Mouse (Mus musculus) thymus, adult 2 months (tissue): Measurements from ENCODE around the gene Nedd8. TPM values are rescaled to one million over a fixed set of nuclear protein-coding genes. Genes with fewer than 3 reads are reported as not detected.

Experiments
- DNase-seq: peaks from one replicate; pipeline ENCODE4 v3.0.0; 2021
- H3K27ac ChIP-seq: fragments of 200-500 bp; 2 replicates; pipeline ENCODE4 v1.5.1; 2012; ENCODE audit warnings: low read length, control low read depth; ENCODE audit not compliant: control insufficient read depth, insufficient read depth
- H3K27me3 ChIP-seq: fragments of 200-500 bp; 2 replicates; pipeline ENCODE4 v1.6.1; 2012; ENCODE audit warnings: mild to moderate bottlenecking, low read length, moderate library complexity, mixed read lengths; ENCODE audit not compliant: control insufficient read depth, insufficient read depth
- H3K36me3 ChIP-seq: fragments of 200-500 bp; 2 replicates; pipeline ENCODE4 v1.6.1; 2012; ENCODE audit warnings: mild to moderate bottlenecking, low read length, moderate library complexity; ENCODE audit not compliant: control insufficient read depth, insufficient read depth
- H3K4me1 ChIP-seq: fragments of 200-500 bp; replicated peaks from 2 replicates; pipeline ENCODE4 v1.6.1; 2012; ENCODE audit warnings: low read length; ENCODE audit not compliant: control insufficient read depth, insufficient read depth
- H3K4me3 ChIP-seq: fragments of 200-500 bp; 2 replicates; pipeline ENCODE4 v1.5.1; 2012; ENCODE audit warnings: mild to moderate bottlenecking, low read length, control low read depth, moderate library complexity; ENCODE audit not compliant: control insufficient read depth, insufficient read depth
- CTCF ChIP-seq: fragments of 200-500 bp; IDR thresholded peaks from 2 replicates; pipeline ENCODE4 v1.5.1; 2012; ENCODE audit warnings: mild to moderate bottlenecking, control low read depth, low read length, moderate library complexity, borderline replicate concordance; ENCODE audit not compliant: control insufficient read depth, poor library complexity, insufficient read depth; ENCODE audit errors: extremely low read depth
- POLR2A ChIP-seq: fragments of 200-500 bp; IDR thresholded peaks from 2 replicates; pipeline ENCODE4 v1.6.1; 2012; ENCODE audit warnings: mild to moderate bottlenecking, low read length, control low read depth, moderate library complexity; ENCODE audit not compliant: control insufficient read depth, poor library complexity, insufficient read depth; ENCODE audit errors: extremely low read depth
- WGBS: fragments of 180-500 bp; shearing (Covaris S2); methylation state at CpG from one replicate; pipeline ENCODE4 v1.1.7; 2018; 5-methylcytosine and 5-hydroxymethylcytosine counted together
- polyA plus RNA-seq: library from polyadenylated mRNA; depleted of rRNA; stranded (reverse); fragments of >200 nt; gene quantifications from 2 replicates; pipeline ENCODE4 v1.2.3, GENCODE M21; 2012; rRNA removed

The Nedd8 gene
- polyA plus RNA-seq, 1 experiment, result 416 TPM

DNA sequence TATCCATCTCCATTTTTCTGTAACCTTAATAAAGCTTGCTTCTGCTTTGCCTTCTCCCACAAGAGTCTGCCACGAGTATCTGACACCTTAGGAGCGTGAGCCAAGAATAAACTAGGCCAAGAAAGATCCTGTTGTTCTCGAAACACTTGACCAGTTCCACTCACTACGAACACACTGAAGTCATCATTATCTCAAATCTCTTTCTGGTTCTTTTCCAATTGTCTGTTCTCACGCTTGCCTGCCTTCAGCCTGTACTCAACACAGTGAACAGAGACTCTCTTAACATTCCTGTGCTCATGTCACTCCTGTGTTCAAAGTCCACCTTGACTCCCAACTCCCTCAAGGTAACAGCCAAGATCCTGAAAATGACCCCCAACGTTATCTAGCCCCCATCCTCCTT lies 58.6 kb downstream of the Nedd8 start:
- WGBS, result 88% methylated on average over 6 of the region's 6 CpGs
- Histone ChIP-seq H3K4me3 (no peak overlapping the region), H3K27ac (no peak overlapping the region), H3K4me1 (peaks cover under 1% of the 10 kb centered on the region), H3K36me3 (peaks cover 13% of the 10 kb centered on the region; the same call in 1 of the 2 replicates), H3K27me3 (no peaks in the 10 kb centered on the region)
- no peak for DNase-seq
- TF ChIP-seq CTCF (no peak), POLR2A (no peak)

Other genes starting within 250 kb of the Nedd8 start
- 38.3 and 46.8 TPM in 2 replicates for gene Dhrs4, start 193.4 kb downstream of the Nedd8 start, polyA plus RNA-seq
- gene Carmil3, start 181.5 kb downstream of the Nedd8 start, polyA plus RNA-seq, result 20.6 and 25.4 TPM in 2 replicates
- 0.98 and 1.0 TPM in 2 replicates for gene Cpne6, start 161.7 kb downstream of the Nedd8 start, polyA plus RNA-seq
- 0.50 and 0.70 TPM in 2 replicates for gene Nrl, start 147.1 kb downstream of the Nedd8 start, polyA plus RNA-seq
- gene Pck2, start 131.9 kb downstream of the Nedd8 start, polyA plus RNA-seq, result 13.2 and 13.3 TPM in 2 replicates
- gene Dcaf11, start 112.1 kb downstream of the Nedd8 start, polyA plus RNA-seq, result 76.8 and 77.7 TPM in 2 replicates
- 8.2 and 8.3 TPM in 2 replicates for gene A730061H03Rik, start 111.7 kb downstream of the Nedd8 start, polyA plus RNA-seq
- 1.7 and 20.2 TPM in 2 replicates for gene Fitm1, start 96.5 kb downstream of the Nedd8 start, polyA plus RNA-seq
- gene Psme1, start 94.0 kb downstream of the Nedd8 start, polyA plus RNA-seq, result 129 and 136 TPM in 2 replicates
- 7.4 and 13.4 TPM in 2 replicates for gene Emc9, start 86.8 kb downstream of the Nedd8 start, polyA plus RNA-seq
- gene Psme2, start 81.0 kb downstream of the Nedd8 start, polyA plus RNA-seq, result 98.7 and 104 TPM in 2 replicates
- 84.0 and 89.3 TPM in 2 replicates for gene Rnf31, start 80.4 kb downstream of the Nedd8 start, polyA plus RNA-seq
- 135 and 162 TPM in 2 replicates for gene Irf9, start 68.6 kb downstream of the Nedd8 start, polyA plus RNA-seq
- gene Rec8, start 54.1 kb downstream of the Nedd8 start, polyA plus RNA-seq, result 2.9 and 3.7 TPM in 2 replicates
- 68.1 and 71.6 TPM in 2 replicates for gene Ipo4, start 36.2 kb downstream of the Nedd8 start, polyA plus RNA-seq
- gene Gm49378, start 34.2 kb downstream of the Nedd8 start, polyA plus RNA-seq, result 10.2 and 10.9 TPM in 2 replicates
- 98.1 and 102 TPM in 2 replicates for gene Tm9sf1, start 28.3 kb downstream of the Nedd8 start, polyA plus RNA-seq
- 2.2 and 2.6 TPM in 2 replicates for gene Tssk4, start 21.9 kb downstream of the Nedd8 start, polyA plus RNA-seq
- 34.7 and 45.8 TPM in 2 replicates for gene Mdp1, start 11.6 kb downstream of the Nedd8 start, polyA plus RNA-seq
- gene Gmpr2, start 183 bp downstream of the Nedd8 start, polyA plus RNA-seq, result 27.8 and 40.9 TPM in 2 replicates
- gene Tinf2, start 9.7 kb upstream of the Nedd8 start, polyA plus RNA-seq, result 51.5 and 51.9 TPM in 2 replicates
- 7.2 and 8.2 TPM in 2 replicates for gene Tgm1, start 41.8 kb upstream of the Nedd8 start, polyA plus RNA-seq
- 80.5 and 84.9 TPM in 2 replicates for gene Rabggta, start 50.1 kb upstream of the Nedd8 start, polyA plus RNA-seq
- 78.9 and 93.5 TPM in 2 replicates for gene Dhrs1, start 73.6 kb upstream of the Nedd8 start, polyA plus RNA-seq
- 41.5 and 43.6 TPM in 2 replicates for gene Nop9, start 73.6 kb upstream of the Nedd8 start, polyA plus RNA-seq
- 1.8 and 2.7 TPM in 2 replicates for gene Cideb, start 86.3 kb upstream of the Nedd8 start, polyA plus RNA-seq
- 1.7 and 1.8 TPM in 2 replicates for gene Ltb4r2, start 89.3 kb upstream of the Nedd8 start, polyA plus RNA-seq
- 2.6 and 2.8 TPM in 2 replicates for gene Ltb4r1, start 93.8 kb upstream of the Nedd8 start, polyA plus RNA-seq
- gene Adcy4, start 112.0 kb upstream of the Nedd8 start, polyA plus RNA-seq, result 7.4 and 11.2 TPM in 2 replicates
- 66.8 and 84.4 TPM in 2 replicates for gene Ripk3, start 116.7 kb upstream of the Nedd8 start, polyA plus RNA-seq
- 2.3 and 2.7 TPM in 2 replicates for gene Nfatc4, start 151.0 kb upstream of the Nedd8 start, polyA plus RNA-seq
- gene Nynrin, start 181.9 kb upstream of the Nedd8 start, polyA plus RNA-seq, result 2.0 and 2.1 TPM in 2 replicates
- 0.04 and 0.09 TPM in 2 replicates for gene Cbln3, start 212.3 kb upstream of the Nedd8 start, polyA plus RNA-seq
- gene Khnyn, start 212.8 kb upstream of the Nedd8 start, polyA plus RNA-seq, result 33.7 and 35.5 TPM in 2 replicates
- 50.2 and 54.8 TPM in 2 replicates for gene Sdr39u1, start 228.2 kb upstream of the Nedd8 start, polyA plus RNA-seq